Mouse (Mus musculus): ENCODE results near the gene Ticrr.

- no peak for TF ChIP-seq CTCF (IDR thresholded peaks at IDR 0.05 in 2 of 3, conservative IDR thresholded peaks at IDR 0.05 in 1 of 3; ENCODE audit: control insufficient read depth in 1 of 3, insufficient read depth in 1 of 3, low read depth in 2 of 3, low read length in 3 of 3, poor library complexity in 1 of 3, severe bottlenecking in 1 of 3)
- no peak for TF ChIP-seq POLR2A (IDR thresholded peaks at IDR 0.05; ENCODE audit: control insufficient read depth in 1 of 2, insufficient read depth in 1 of 2, low read depth in 1 of 2, low read length in 2 of 2, poor library complexity in 1 of 2)
Observed at GRCm38 (mm10) chr7:79702755-79703154, 42.8 kb downstream of the Ticrr start.
